Mouse (Mus musculus) lung, postnatal 14 days (tissue): ENCODE measurements around the gene Ndufa12.

ENCODE experiments used
- DNase-seq: peaks from one replicate; pipeline ENCODE4 v3.0.0; 2021

Gene Ndufa12

DNA sequence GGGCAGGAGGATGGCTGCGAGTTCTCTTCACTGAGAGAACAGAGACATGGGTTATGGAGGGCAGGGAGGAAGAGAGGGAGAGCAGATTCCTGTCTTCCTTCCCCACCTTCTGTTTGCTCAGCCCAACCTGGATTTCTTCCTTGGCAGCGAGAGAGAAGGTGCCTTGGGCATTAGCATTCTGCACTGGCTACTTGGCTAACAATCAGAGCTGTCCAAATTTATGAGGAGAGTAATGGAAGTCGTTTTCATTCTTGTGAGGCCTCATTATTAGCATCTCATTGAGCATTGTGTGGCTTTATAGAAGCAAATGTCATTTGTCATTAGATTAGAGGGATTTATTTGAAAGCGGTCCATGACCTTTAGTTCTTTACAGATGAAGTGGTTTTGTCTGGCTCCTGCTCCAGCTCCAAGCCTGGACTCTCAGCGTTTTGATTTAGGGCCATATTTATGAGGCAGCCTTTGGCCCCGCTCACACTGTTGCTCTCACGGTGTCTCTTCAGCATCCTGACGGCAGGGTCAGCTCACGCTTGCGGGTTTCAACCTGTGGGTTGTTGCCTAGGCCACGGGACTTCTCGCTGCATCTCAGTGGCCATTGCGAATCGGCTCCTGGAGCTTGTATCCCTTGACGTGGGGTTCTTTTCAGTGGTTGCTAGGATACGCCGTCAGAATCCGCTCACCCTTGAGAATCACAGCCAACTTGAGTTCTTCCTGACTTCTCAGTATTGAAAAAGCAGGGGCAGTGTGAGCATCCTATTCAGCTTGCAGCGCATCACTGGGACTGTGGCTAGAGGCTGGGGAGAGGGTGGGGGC lies 31.9 kb downstream of the Ndufa12 start:
- DNase-seq, result no peak

DNA sequence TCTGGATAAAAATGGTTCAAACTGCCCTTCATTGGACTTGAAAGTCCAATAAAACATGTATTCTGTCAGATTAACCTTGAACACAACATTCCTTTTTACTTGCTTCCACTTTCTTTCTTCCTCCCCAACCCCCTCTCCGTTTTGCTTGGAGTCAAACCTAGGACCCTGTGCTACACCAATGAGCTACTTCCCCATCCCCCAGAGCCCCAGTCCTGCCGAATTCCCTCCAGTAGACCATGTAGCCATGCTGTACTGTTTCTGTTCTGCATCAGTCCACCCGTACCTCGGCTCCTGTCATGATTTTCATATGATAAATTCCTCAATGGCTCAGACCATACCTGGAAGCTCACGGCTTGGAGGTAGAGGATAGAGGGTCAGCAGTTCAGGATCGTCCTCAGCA lies 32.5 kb downstream of the Ndufa12 start:
- no peak for DNase-seq

DNA sequence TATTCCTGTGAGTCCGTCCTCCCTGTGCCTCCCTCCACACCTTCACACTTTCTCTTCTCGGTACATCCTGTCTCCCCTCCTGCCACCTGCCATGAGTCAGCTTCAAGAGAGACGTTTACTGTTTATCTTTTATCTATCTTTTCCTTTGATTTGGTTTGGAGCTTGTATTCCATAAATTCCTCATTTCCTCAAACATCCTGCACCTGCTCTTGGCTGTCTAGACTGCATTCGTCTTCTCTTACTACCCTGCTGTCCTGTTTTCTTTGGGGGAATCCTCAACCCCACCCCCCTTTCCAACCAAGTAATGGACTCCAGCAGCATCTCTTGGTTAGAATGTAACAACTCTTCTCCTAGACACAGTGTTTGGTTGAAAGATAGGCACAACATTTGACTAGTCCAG lies 36.7 kb downstream of the Ndufa12 start:
- no peak for DNase-seq

DNA sequence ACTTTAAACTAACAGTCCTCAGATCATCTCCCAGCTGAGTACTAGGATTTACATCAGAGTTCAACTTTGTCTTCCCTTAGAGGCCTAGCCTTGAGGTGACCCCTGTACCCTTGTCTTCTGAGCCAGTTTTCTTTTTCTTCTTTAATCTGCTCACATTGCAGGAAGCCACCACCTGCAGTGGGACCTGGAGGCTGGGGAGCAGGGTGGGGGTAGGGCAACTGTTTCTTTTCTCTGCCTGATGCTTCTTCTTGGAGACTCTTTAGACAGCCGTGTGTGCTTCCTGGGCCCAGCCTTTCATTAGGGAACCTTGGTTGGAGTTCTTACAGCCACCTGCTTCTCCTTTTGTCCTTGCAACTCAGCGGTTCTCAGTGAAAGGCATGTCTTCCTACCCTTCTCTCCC lies 42.8 kb downstream of the Ndufa12 start:
- no peak for DNase-seq

DNA sequence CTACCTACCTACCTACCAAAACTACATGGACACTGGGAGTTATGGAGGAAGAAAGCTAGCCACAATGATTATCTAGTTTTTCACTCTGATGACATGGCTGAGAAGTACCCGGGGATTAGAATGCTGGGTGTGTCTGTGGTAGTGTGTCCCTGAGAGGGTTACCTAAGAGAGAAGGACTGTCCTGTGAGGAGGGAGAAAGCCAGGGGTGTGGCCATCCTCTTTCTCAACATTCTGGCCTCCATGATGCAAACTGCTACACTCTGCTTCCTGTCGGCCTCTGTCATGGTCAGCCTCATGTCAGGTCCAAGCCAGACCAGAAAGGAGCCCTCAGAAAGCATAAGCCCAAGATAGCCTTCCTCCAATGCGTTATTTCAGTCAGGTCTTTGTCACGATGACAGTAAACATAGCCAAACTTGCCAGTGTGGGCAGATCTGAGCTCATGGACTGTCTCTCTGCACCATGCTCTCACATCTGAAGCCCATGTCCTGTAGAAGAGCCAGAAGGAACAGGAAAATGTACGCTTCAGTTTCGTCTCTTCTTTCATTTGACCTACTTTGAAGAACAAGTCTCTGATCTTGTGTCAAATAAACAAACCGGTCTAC lies 49.3 kb downstream of the Ndufa12 start:
- DNase-seq, result no peak

DNA sequence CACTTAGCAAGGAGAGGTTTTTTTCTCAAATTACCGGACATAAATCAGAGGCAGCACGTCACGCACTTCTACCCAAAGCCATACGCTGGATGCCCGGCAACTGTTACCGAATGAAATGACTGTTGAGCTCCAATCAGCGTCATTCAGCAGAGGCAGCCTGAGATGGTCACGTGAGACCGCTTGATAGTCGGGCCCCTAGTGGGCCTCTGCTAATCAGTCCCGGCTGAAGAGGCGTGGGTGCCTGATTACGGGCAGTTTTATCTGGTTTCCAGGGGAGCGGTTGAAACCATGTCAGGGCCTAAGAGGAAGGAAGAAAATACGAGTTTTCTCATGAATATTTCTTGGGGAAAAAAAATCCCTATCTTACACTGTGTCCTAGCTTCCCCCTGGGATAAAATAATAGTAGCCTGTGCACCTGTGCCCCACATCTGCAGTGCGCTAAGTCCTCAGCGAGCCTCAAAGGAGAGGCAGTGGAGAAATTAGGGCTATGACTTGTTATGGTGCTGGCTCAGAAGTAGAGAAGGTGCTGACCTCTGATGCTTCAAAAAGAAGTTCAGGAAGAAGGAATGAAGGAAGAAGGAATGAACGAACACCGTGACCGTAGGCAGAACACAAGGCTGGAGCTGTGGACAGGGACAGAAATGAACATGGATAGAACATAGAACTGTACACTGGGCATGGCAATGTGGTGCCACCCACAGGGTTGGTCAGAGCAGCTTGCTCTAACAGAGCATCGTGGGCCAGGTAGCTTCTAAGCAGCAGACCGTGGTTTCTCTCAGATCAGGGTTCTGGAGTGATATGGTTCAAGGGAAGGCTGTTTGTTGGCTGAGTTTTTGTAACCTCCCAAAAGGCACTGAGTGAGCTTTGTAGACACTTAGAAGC lies 51.3 kb downstream of the Ndufa12 start:
- no peak for DNase-seq

DNA sequence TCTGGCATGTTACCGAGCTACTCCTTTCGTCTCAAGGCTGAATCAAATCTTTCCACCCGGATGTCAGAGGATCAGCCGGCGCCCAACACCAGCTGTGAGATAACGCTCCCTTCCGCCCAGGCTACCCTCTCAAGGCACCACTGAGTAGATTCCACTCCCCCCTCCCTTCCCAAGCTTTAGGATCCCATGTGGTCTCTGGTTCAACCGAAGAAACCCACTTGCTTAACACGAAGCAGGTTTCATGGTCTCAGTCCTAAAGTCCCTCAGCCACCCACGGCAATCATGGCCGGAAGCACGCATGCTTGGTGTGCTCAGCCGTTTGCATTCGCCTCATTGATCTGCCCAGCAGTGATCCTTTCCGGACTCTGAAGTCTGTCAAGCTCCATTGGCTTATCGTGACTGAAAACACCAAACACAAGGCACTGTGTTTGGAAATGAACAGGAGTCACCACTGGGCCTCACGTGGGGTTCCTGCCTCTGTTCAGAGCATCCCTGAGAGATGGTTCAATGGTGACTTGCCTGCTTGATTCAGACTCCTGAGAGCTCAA lies 54.8 kb downstream of the Ndufa12 start:
- no peak for DNase-seq

DNA sequence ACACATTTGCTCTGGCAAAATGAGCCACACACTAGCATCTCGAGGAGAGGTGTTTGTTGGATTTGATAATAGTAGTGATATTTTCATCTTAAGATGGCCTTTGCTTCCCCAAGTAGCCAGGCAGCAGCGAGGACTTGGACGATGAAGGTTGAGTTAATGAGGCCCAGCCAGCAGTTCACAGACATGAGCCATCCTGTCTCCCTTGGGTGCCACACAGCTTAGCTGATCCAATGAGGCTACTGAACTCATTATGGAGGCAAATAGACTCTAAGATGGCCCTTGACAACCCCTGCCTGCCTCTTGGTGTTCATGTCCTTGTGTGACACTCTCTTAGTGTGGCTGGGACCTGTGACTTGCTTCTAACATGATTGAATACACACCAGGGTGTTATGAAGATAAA lies 56.2 kb downstream of the Ndufa12 start:
- no peak for DNase-seq

DNA sequence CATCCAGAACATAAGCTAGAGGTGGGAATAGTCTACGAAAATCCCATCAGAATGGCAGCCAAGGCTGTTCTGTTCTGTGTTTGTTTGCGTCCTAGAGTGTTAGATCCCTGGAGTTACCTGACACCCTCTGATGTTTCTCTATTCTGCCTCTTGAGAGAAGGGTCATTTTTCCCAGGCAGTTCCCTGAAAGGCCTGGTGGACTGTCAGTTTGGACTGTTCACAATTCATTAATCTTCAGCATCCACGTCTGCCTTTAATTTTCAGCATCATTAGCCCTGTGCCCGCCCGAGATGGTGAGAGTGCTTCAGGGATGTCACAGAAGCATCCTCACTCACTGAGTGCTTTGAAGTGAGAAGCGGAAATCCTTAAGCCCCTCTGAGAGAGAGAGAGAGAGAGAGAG lies 57.2 kb downstream of the Ndufa12 start:
- no peak for DNase-seq

DNA sequence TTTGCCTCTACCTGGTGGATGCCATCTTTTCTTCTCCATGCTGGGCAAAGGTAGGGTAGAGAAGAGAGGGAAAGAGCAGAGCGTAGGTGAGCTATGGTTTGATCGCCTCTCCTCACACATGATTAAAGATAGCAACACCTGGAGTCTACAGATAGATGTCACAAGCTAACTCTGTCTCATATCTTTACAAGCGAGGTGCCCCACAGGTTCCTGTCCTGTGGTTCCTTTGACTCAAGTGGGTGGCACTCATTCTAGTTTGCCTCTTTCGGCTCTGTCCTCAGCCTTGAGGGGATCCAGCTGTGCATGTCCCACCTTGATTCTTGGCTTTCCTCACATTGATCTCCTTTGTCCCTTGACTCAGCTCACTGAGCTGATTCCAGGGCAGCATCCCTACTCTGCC lies 58.0 kb downstream of the Ndufa12 start:
- DNase-seq, result no peak

DNA sequence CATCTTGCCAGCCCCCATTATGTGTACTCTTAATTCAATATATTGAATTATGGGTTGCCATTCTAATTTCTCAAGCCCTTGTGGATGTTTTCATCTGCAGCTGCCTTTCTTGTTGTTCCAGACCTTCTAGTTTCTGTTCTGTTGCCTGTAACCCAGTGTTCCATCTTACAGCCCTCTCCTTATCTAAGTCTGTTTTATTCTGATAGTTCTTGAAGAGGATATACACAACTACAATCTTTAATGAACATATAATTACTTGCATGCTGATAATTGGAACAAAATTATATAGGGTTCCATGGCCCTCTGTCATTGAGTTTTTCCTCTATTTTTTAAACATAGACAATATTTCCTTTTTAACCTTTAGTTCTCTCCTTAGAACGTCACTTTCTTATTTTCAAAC lies 62.0 kb downstream of the Ndufa12 start:
- DNase-seq, result no peak

DNA sequence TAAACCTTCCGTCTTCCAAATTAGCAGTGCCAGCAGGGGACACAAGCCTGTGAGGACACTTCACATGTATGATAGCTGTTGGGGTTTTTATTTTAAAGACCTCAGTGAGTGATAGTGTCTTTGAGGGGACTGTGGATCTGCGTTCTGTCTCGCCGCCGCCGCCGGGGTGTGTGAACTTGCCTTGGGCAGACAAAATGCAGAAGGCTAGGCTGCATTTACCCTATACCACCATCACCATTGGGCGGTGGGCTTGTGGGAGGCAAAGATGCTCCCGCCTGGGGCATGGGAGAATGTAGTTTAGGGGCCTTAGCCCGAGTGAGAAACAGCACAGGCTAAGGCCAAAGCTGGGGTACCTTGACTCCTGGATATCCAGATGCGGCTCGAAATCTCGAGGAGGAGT lies 64.1 kb downstream of the Ndufa12 start:
- no peak for DNase-seq

DNA sequence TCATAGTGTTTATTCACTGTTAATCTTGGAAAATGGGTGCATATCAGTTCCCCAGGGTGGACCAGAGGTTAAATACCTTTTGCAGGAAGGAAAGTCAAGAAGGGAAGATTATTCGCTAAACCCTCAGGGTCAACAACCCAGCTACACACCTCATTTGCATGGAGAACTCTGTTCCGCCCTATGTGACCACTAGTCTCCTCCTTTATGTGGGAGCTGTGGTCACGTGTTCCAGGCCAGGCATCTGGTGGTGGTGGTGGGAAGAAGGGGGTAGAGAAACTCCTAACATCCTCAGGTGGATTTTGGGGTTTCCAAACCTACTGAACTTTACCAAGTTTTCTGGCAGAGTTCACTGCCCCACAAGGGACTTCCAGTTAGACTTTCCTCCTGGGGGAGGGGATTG lies 64.7 kb downstream of the Ndufa12 start:
- no peak for DNase-seq

DNA sequence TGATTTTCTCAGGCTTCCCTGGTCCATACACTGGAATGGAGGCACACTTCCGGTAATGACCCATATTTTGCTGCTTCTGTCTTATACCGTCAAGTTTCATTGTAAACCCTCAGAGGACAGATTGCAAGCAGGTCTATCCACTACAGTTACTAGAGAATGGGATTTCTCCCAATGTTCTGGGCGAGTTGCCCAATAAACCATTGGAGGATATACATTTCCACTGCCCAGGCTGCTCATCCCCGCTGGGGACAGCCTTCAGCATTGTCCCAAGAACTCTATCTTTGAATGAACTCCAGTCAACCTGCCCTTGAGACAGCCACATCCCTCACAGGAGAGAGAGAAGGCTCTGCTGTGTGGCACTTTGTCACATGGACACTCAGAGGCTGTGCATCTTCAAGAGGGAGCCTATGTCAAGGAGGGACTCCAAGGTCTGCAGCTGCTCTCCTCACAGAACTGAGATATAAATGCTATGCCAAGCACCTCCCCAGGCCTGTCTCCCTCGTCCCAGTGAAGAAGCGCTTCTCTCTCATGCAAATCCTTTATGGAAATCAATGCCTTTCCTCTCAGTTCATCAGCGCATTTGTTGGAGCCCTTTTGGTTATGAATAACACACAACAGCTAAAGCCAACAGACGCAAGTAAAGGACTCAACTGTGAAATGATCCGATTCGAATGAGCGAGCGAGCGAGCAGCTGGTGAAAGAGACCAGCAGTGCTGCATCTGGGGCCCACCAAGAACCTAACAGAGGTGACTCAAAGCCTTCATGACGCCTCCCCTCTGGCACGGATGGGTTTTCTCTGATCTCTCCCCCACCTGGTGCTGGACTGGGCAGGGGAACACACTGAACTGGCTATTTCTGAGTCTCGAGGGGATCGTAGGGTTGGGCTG lies 67.4 kb downstream of the Ndufa12 start:
- no peak for DNase-seq
